Mouse (Mus musculus) ES-E14 (cell line): Measurements from ENCODE around the gene Vps33a. TPM values are rescaled to one million over a fixed set of nuclear protein-coding genes. Genes with fewer than 3 reads are reported as not detected.

Experiments
- DNase-seq: peaks from one replicate; pipeline ENCODE4 v3.0.0-alpha.2; 2013; ENCODE audit warnings: low read depth, low spot score
- H3K27ac ChIP-seq: 2 replicates; pipeline ENCODE4 v1.5.1; 2012; ENCODE audit warnings: low read depth, mild to moderate bottlenecking, low read length, moderate library complexity, mixed read lengths; ENCODE audit not compliant: poor library complexity, insufficient read depth, severe bottlenecking
- H3K36me3 ChIP-seq: 2 replicates; pipeline ENCODE4 v1.6.1; 2012; ENCODE audit warnings: mild to moderate bottlenecking, low read length, moderate library complexity, mixed read lengths; ENCODE audit not compliant: control insufficient read depth, poor library complexity, insufficient read depth, severe bottlenecking
- H3K4me1 ChIP-seq, 2 experiments: fragments of 150-350 bp in 1 of 2; sonication (generic) in 1 of 2; 2 replicates each; pipeline ENCODE4 v1.6.1; 2012; ENCODE audit warnings: low read length in 2 of 2, mild to moderate bottlenecking in 1 of 2, mixed read lengths in 1 of 2; ENCODE audit not compliant: control insufficient read depth in 2 of 2, insufficient read depth in 2 of 2, poor library complexity in 1 of 2
- H3K4me3 ChIP-seq, 2 experiments: fragments of 150-350 bp in 1 of 2; sonication (generic) in 1 of 2; 2 replicates each; pipeline ENCODE4 v1.5.1; 2012; ENCODE audit warnings: low read length in 2 of 2, low read depth in 1 of 2, mild to moderate bottlenecking in 1 of 2, mixed read lengths in 1 of 2; ENCODE audit not compliant: insufficient read depth in 1 of 2, poor library complexity in 1 of 2, severe bottlenecking in 1 of 2
- H3K9ac ChIP-seq: 2 replicates; pipeline ENCODE4 v1.6.1; 2012; ENCODE audit warnings: low read depth, mild to moderate bottlenecking, low read length, mixed read lengths; ENCODE audit not compliant: poor library complexity, insufficient read depth, severe bottlenecking
- H3K9me3 ChIP-seq: fragments of 150-350 bp; sonication (generic); 2 replicates; pipeline ENCODE4 v1.6.1; 2012; ENCODE audit warnings: low read depth, mild to moderate bottlenecking, low read length; ENCODE audit not compliant: control insufficient read depth, insufficient read depth
- CHD2 ChIP-seq: IDR thresholded peaks from 2 replicates; pipeline ENCODE4 v1.6.1; 2014; ENCODE audit warnings: mild to moderate bottlenecking, low read depth, low read length, inconsistent platforms
- HCFC1 ChIP-seq: IDR thresholded peaks from 2 replicates; pipeline ENCODE4 v1.6.1; 2012; ENCODE audit warnings: low read length, inconsistent platforms, borderline replicate concordance; ENCODE audit not compliant: insufficient read depth
- MAFK ChIP-seq: IDR thresholded peaks from 2 replicates; pipeline ENCODE4 v1.6.1; 2014; ENCODE audit warnings: mild to moderate bottlenecking, low read depth, low read length, inconsistent platforms; ENCODE audit not compliant: insufficient read depth
- ZC3H11A ChIP-seq: IDR thresholded peaks from 2 replicates; pipeline ENCODE4 v1.6.1; 2012; ENCODE audit warnings: low read depth, mild to moderate bottlenecking, inconsistent platforms, low read length, borderline replicate concordance
- ZNF384 ChIP-seq: IDR thresholded peaks from 2 replicates; pipeline ENCODE4 v1.6.1; 2012; ENCODE audit warnings: low read depth, low read length, inconsistent platforms
- in situ Hi-C, 2 experiments: fragments of 600-800 bp; cut with MboI; formaldehyde crosslinking; loops; one replicate each; pipeline ENCODE4 v1.15.1; 2025; ENCODE audit warnings: low sequenced_read_pairs in 2 of 2, inconsistent platforms in 1 of 2; ENCODE audit not compliant: unreplicated experiment in 2 of 2
- total RNA-seq: library from RNA; depleted of rRNA; stranded (reverse); fragments of 300-350 nt; gene quantifications from 2 replicates; pipeline ENCODE4 v1.2.3, GENCODE M21; 2012

The Vps33a gene
- total RNA-seq, 1 experiment: 23.0 TPM

DNA sequence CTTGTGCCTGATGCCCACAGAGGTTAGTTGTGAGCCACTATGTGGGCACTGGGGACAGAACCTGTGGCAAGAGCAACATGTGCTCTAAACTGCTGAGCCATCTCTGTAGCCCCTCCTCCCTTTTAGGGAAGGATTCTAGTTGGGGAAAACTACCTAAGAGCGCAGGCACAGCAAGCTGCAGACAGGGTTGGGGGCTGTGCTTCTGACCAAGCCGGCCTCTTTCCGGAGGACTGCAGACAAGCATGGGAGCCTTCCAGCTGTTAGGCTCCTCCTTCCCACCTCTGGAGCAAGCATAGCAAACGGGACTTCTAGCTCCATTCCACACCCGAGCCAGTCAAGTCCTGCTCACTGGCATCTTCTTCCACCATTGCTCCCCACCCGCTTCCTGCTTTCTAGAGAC lies 26.5 kb upstream of the Vps33a start:
- in situ Hi-C loops: no loop called here
- no peak overlapping the region for H3K27ac ChIP-seq
- no peak for DNase-seq
- H3K9ac ChIP-seq: no peak overlapping the region
- TF ChIP-seq MAFK (0 out of 2 replicates have a peak, but pooled peaks have one; percentile 42), CHD2 (no peak)
- H3K4me1 ChIP-seq: peaks cover 0 to 3% of the 10 kb centered on the region in 2 experiments; a peak in 1 of 4 replicates
- H3K4me3 ChIP-seq: peak overlapping the region in 1 of 2 experiments; percentile 23; a peak in 3 of 4 replicates
- no peaks in the 10 kb centered on the region for H3K9me3 ChIP-seq
- H3K36me3 ChIP-seq: no peaks in the 10 kb centered on the region

DNA sequence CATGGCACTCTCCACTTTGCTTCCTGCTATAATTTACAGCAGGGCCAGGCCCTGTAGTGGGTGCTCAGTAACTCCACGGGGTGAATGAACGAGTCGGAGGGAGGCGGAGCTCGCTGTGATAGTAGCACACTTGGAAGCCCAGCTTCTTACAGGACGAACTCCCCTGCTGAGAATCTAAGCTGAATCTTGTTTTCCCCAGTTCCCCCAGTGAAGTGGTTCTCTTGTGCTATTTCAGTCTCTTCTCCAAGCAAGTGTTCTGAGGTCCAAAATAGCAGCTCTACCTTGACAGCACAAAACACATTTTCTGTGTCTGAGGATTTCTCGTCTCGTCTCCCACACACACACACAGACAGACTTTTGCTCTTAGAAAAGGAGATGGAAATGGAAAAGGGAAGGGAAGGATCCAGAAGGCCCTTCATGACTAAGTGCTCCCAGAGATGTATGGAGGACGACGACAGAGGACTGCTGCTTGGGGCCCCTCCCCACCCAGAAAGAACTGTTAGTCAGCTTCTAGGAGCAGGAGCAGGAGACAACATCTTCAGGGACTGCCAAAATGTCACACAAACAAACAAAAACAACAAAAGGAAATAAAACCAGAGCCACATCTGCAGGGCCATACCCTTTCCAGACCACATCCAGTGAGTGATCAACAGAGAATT lies 20.9 kb upstream of the Vps33a start:
- no peak for DNase-seq
- in situ Hi-C loops: no loop called here
- H3K9ac ChIP-seq: no peak overlapping the region
- TF ChIP-seq MAFK (no peak), HCFC1 (no peak), CHD2 (no peak), ZNF384 (no peak), ZC3H11A (no peak)
- no peak overlapping the region for H3K27ac ChIP-seq
- no peaks in the 10 kb centered on the region for H3K36me3 ChIP-seq
- H3K9me3 ChIP-seq: no peaks in the 10 kb centered on the region
- H3K4me3 ChIP-seq: no peak overlapping the region
- no peaks in the 10 kb centered on the region for H3K4me1 ChIP-seq

DNA sequence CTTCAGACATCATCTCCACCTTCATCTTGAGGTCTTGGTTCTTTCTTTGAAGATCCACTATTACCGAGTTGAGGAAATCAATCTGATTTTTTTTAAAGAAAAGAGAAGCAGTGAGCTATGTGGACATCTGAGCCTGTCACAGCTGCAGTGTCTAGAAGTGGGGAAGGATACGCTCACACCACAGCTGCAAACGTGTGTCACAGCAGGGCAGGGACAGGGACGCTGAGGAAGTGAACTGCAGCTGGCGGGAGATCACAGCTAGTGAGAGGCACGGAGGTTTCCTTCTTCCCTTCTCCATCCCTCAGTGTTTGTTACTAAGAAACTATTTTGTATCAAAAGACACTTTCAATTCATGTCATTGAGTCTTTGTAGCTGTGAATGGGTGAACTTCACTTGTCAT lies 7.2 kb upstream of the Vps33a start:
- Histone ChIP-seq H3K27ac (no peak overlapping the region), H3K9me3 (no peaks in the 10 kb centered on the region), H3K4me1 (peaks cover 3 to 8% of the 10 kb centered on the region in 2 experiments; a peak in 2 of 4 replicates), H3K36me3 (no peaks in the 10 kb centered on the region; the same call in 1 of the 2 replicates), H3K9ac (no peak overlapping the region), H3K4me3 (no peak overlapping the region)
- no peak for DNase-seq
- in situ Hi-C loops: no loop called here
- TF ChIP-seq CHD2 (no peak), MAFK (no peak), ZNF384 (no peak), HCFC1 (no peak), ZC3H11A (no peak)

GRCm38 (mm10) chr5:123576696-123577095 lies 3.9 kb upstream of the Vps33a start:
- Histone ChIP-seq H3K9me3 (no peaks in the 10 kb centered on the region), H3K36me3 (no peaks in the 10 kb centered on the region), H3K4me1 (peaks cover 3 to 5% of the 10 kb centered on the region in 2 experiments; a peak in 2 of 4 replicates), H3K9ac (no peak overlapping the region), H3K4me3 (no peak overlapping the region), H3K27ac (no peak overlapping the region)
- DNase-seq: no peak
- TF ChIP-seq ZNF384 (no peak), MAFK (no peak), ZC3H11A (no peak), HCFC1 (no peak), CHD2 (no peak)
- in situ Hi-C loops: no loop called here

DNA sequence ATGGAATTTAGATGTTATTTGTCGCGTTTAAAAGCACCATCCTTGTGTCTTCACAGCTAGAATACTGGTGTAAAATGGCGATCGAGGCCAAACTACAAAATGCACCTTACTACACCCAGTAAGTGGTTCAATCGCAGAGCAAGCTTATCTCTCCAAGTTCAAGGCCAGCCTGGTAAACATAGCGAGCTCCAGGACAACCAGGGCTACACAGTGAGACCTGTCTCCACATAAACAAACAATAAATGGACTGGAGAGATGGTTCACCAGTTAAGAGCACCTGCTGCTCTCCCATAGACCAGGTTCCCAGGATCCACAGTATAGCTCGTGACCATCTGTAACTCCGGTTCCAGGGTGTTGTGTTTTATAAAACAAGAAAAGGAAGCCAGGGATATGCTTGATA lies 524 bp upstream of the Vps33a start:
- no peak for DNase-seq
- no peak for TF ChIP-seq ZC3H11A
- no peak for TF ChIP-seq ZNF384
- no peak for TF ChIP-seq MAFK
- no peak for TF ChIP-seq HCFC1
- TF ChIP-seq CHD2: no peak
- Histone ChIP-seq H3K4me1 (0 out of 4 replicates have a peak, but pooled peaks cover 3% of the 10 kb centered on the region in 2 experiments), H3K9me3 (no peaks in the 10 kb centered on the region), H3K4me3 (no peak overlapping the region), H3K27ac (no peak overlapping the region), H3K36me3 (peaks cover 7% of the 10 kb centered on the region; the same call in 1 of the 2 replicates), H3K9ac (no peak overlapping the region; the same call in 1 of the 2 replicates)
- in situ Hi-C loops: no loop called here
